In genomic region chr13:85692374-85692773, GRCm38 (mm10) we compare ENCODE assay signal across 28 mouse cellular contexts.
A peak's percentile ranks its signal among the peaks of the same experiment; 100 is the strongest.
DNase-seq lines count a peak whose midpoint lies in the region; ATAC-seq and TF ChIP-seq lines count a peak whose summit lies in the region.
"Had no signal": no experiment of that assay in that cellular context is flagged by ENCODE, and none has a peak within 500 bp of the region (broad histone marks: within the 10 kb centered on the region; RNA-seq: fewer than 3 reads in every experiment).

No protein-coding gene starts in this region.

- no peak overlapping the region for H3K4me3 ChIP-seq in forebrain, postnatal 0 days (ENCODE audit: low read depth, low read length)
- no peak overlapping the region for H3K4me3 ChIP-seq in forebrain, embryonic 12.5 days (replicated peaks)
- no peak overlapping the region for H3K4me3 ChIP-seq in lung, embryonic 16.5 days (ENCODE audit: low read length)
- H3K4me3 ChIP-seq: embryonic facial prominence, embryonic 12.5 days; embryonic facial prominence, embryonic 15.5 days; forebrain, embryonic 13.5 days; heart, embryonic 12.5 days; heart, embryonic 15.5 days; hindbrain, embryonic 10.5 days; hindbrain, embryonic 13.5 days had no signal

- H3K9me3 ChIP-seq in forebrain, postnatal 0 days (ENCODE audit: low read length), result no peaks in the 10 kb centered on the region
- no peaks in the 10 kb centered on the region for H3K9me3 ChIP-seq in forebrain, embryonic 12.5 days
- H3K9me3 ChIP-seq in lung, embryonic 16.5 days (ENCODE audit: control insufficient read depth, low read length), result no peaks in the 10 kb centered on the region
- H3K9me3 ChIP-seq: embryonic facial prominence, embryonic 12.5 days; embryonic facial prominence, embryonic 15.5 days; forebrain, embryonic 13.5 days; heart, embryonic 12.5 days; heart, embryonic 15.5 days; hindbrain, embryonic 10.5 days; hindbrain, embryonic 13.5 days had no signal

- no peaks in the 10 kb centered on the region for H3K27me3 ChIP-seq in forebrain, postnatal 0 days (ENCODE audit: insufficient read depth, low read length)
- H3K27me3 ChIP-seq in forebrain, embryonic 12.5 days, result no peaks in the 10 kb centered on the region
- H3K27me3 ChIP-seq in lung, embryonic 16.5 days (ENCODE audit: control insufficient read depth, insufficient read depth, low read depth, low read length), result no peaks in the 10 kb centered on the region
- H3K27me3 ChIP-seq: embryonic facial prominence, embryonic 12.5 days; embryonic facial prominence, embryonic 15.5 days; forebrain, embryonic 13.5 days; heart, embryonic 12.5 days; heart, embryonic 15.5 days; hindbrain, embryonic 13.5 days had no signal

- TF ChIP-seq CTCF in forebrain, postnatal 0 days (IDR thresholded peaks at IDR 0.05; ENCODE audit: low read depth), result no peak

- H3K4me1 ChIP-seq in forebrain, postnatal 0 days (ENCODE audit: insufficient read depth), result no peaks in the 10 kb centered on the region
- no peaks in the 10 kb centered on the region for H3K4me1 ChIP-seq in forebrain, embryonic 12.5 days
- H3K4me1 ChIP-seq in lung, embryonic 16.5 days (replicated peaks; ENCODE audit: control insufficient read depth, insufficient read depth, low read length), result no peaks in the 10 kb centered on the region
- H3K4me1 ChIP-seq: embryonic facial prominence, embryonic 12.5 days; embryonic facial prominence, embryonic 15.5 days; forebrain, embryonic 13.5 days; heart, embryonic 12.5 days; heart, embryonic 15.5 days; hindbrain, embryonic 10.5 days; hindbrain, embryonic 13.5 days had no signal

- peak; percentile 1 for DNase-seq in forebrain, postnatal 0 days
- no peak for DNase-seq in lung, adult 18-20 months
- DNase-seq in brain, adult 2 months (ENCODE audit: low read depth, low spot score), result peak; percentile 24
- peak; percentile 4 for DNase-seq in telencephalon, adult 2 months (ENCODE audit: low read depth, low spot score)
- DNase-seq in urinary bladder, postnatal 14 days (ENCODE audit: low spot score), result no peak
- DNase-seq: adrenal gland, adult 8-10 months; adrenal gland, postnatal 25 days; B cell, adult 2 months; cerebellum, adult 11 months; cerebellum, adult 2 months; cerebellum, adult 9-11 months; cerebellum, postnatal 25 days; gastrocnemius, postnatal 25 days; heart, adult 18-20 months; heart, postnatal 10 days; heart, postnatal 36 days had no signal

- no peak overlapping the region for H3K27ac ChIP-seq in forebrain, postnatal 0 days (ENCODE audit: low read depth, low read length)
- no peak overlapping the region for H3K27ac ChIP-seq in forebrain, embryonic 12.5 days
- H3K27ac ChIP-seq in lung, embryonic 16.5 days (ENCODE audit: low read length), result no peak overlapping the region
- H3K27ac ChIP-seq: embryonic facial prominence, embryonic 12.5 days; embryonic facial prominence, embryonic 15.5 days; forebrain, embryonic 13.5 days; heart, embryonic 15.5 days; hindbrain, embryonic 10.5 days; hindbrain, embryonic 13.5 days had no signal

- H3K36me3 ChIP-seq in forebrain, postnatal 0 days (ENCODE audit: insufficient read depth), result no peaks in the 10 kb centered on the region
- H3K36me3 ChIP-seq in forebrain, embryonic 12.5 days (replicated peaks), result no peaks in the 10 kb centered on the region
- H3K36me3 ChIP-seq in lung, embryonic 16.5 days (ENCODE audit: control insufficient read depth, insufficient read depth, low read length), result no peaks in the 10 kb centered on the region
- H3K36me3 ChIP-seq: embryonic facial prominence, embryonic 12.5 days; embryonic facial prominence, embryonic 15.5 days; heart, embryonic 12.5 days; heart, embryonic 15.5 days; hindbrain, embryonic 10.5 days; hindbrain, embryonic 13.5 days had no signal

- WGBS in forebrain, postnatal 0 days, result 32% methylated on average over 1 of the region's 1 CpGs
- 63% methylated on average over 1 of the region's 1 CpGs for WGBS in forebrain, embryonic 12.5 days
- 11% methylated on average over 1 of the region's 1 CpGs for WGBS in lung, embryonic 16.5 days

- H3K9ac ChIP-seq in forebrain, postnatal 0 days, result no peak overlapping the region
- no peak overlapping the region for H3K9ac ChIP-seq in forebrain, embryonic 12.5 days
- H3K9ac ChIP-seq in lung, embryonic 16.5 days (ENCODE audit: low read length), result no peak overlapping the region
- H3K9ac ChIP-seq: embryonic facial prominence, embryonic 12.5 days; embryonic facial prominence, embryonic 15.5 days; forebrain, embryonic 13.5 days; heart, embryonic 12.5 days; heart, embryonic 15.5 days; hindbrain, embryonic 13.5 days had no signal

- no peak overlapping the region for H3K4me2 ChIP-seq in forebrain, postnatal 0 days (ENCODE audit: low read depth)
- H3K4me2 ChIP-seq in forebrain, embryonic 12.5 days, result no peak overlapping the region
- no peak overlapping the region for H3K4me2 ChIP-seq in lung, embryonic 16.5 days (ENCODE audit: low read depth, low read length)
- H3K4me2 ChIP-seq: embryonic facial prominence, embryonic 12.5 days; embryonic facial prominence, embryonic 15.5 days; forebrain, embryonic 13.5 days; heart, embryonic 12.5 days; heart, embryonic 15.5 days; hindbrain, embryonic 13.5 days had no signal

- ATAC-seq in forebrain, postnatal 0 days, result peak; percentile 71; the same call in 1 of the 2 replicates
- no peak for ATAC-seq in forebrain, embryonic 12.5 days (ENCODE audit: low FRiP score)
- peak; percentile 31; the same call in 1 of the 2 replicates for ATAC-seq in lung, embryonic 16.5 days (ENCODE audit: low read depth)
- ATAC-seq: activated CD4-positive, CD25-positive, alpha-beta regulatory T cell, adult 4 months; forebrain, embryonic 13.5 days; hindbrain, embryonic 16.5 days; inflammation-experienced regulatory T-cells, adult 6 months had no signal

Comparison
In these comparisons a context has a peak if more than half of its experiments do, and no peak if none do; other contexts are left out.
1. DNase-seq: peak in forebrain, postnatal 0 days (single experiment), brain, adult 2 months (single experiment) and telencephalon, adult 2 months (single experiment); none in lung, adult 18-20 months (0 of 2) and urinary bladder, postnatal 14 days (single experiment).